Mouse (Mus musculus) limb, embryonic 15.5 days (tissue): ENCODE measurements around the gene Elovl6. TPM values are rescaled to one million over a fixed set of nuclear protein-coding genes. Genes with fewer than 3 reads are reported as not detected.
A peak's percentile ranks its signal among the peaks of the same experiment; 100 is the strongest.

Experiments
- ATAC-seq: fragments of 200-750 bp; cut with Nextera tagmentation; 2 replicates; pipeline ENCODE4 v1.8.0; 2017; ENCODE audit warnings: low read depth, moderate TSS enrichment; ENCODE audit not compliant: insufficient number of reproducible peaks, low FRiP score, low TSS enrichment
- H3K27ac ChIP-seq: fragments of 300-500 bp; sonication (generic); 2 replicates; pipeline ENCODE4 v1.5.1; 2015; ENCODE audit warnings: moderate library complexity, mild to moderate bottlenecking, inconsistent platforms
- H3K27me3 ChIP-seq: fragments of 300-500 bp; sonication (generic); 2 replicates; pipeline ENCODE4 v1.6.1; 2015; ENCODE audit warnings: inconsistent platforms
- H3K36me3 ChIP-seq: fragments of 300-500 bp; sonication (generic); 2 replicates; pipeline ENCODE4 v1.6.1; 2015; ENCODE audit warnings: inconsistent platforms
- H3K4me1 ChIP-seq: fragments of 300-500 bp; sonication (generic); 2 replicates; pipeline ENCODE4 v1.6.1; 2015; ENCODE audit warnings: inconsistent platforms
- H3K4me2 ChIP-seq: fragments of 300-500 bp; sonication (generic); 2 replicates; pipeline ENCODE4 v1.6.1; 2015; ENCODE audit warnings: mild to moderate bottlenecking, inconsistent platforms
- H3K4me3 ChIP-seq: fragments of 300-500 bp; sonication (generic); 2 replicates; pipeline ENCODE4 v1.5.1; 2015; ENCODE audit warnings: mild to moderate bottlenecking, inconsistent platforms
- H3K9ac ChIP-seq: fragments of 300-500 bp; sonication (generic); 2 replicates; pipeline ENCODE4 v1.6.1; 2015; ENCODE audit warnings: inconsistent platforms
- H3K9me3 ChIP-seq: fragments of 300-500 bp; sonication (generic); 2 replicates; pipeline ENCODE4 v1.6.1; 2016; ENCODE audit warnings: inconsistent platforms
- WGBS: fragments of 180-500 bp; shearing (Covaris S2); methylation state at CpG from one replicate; pipeline ENCODE4 v1.1.7; 2015; 5-methylcytosine and 5-hydroxymethylcytosine counted together
- polyA plus RNA-seq: library from polyadenylated mRNA; unstranded; fragments of >200 nt; fragmentation: Nextera tagmentation; extraction: Ambion mirVana; gene quantifications from 2 replicates; pipeline ENCODE4 v1.2.1, GENCODE M21; 2015

The Elovl6 gene
- polyA plus RNA-seq, 1 experiment from 2014 or later: 23.3 TPM

GRCm38 (mm10) chr3:129527046-129527445, 5.1 kb upstream of the Elovl6 start:
- no peaks in the 10 kb centered on the region for H3K27me3 ChIP-seq
- no peak for ATAC-seq
- no peak overlapping the region for H3K4me3 ChIP-seq
- WGBS: 88% methylated on average over 3 of the region's 3 CpGs
- no peaks in the 10 kb centered on the region for H3K36me3 ChIP-seq
- H3K9me3 ChIP-seq: no peaks in the 10 kb centered on the region
- no peak overlapping the region for H3K4me2 ChIP-seq
- peaks cover 4% of the 10 kb centered on the region; the same call in 1 of the 2 replicates for H3K4me1 ChIP-seq
- no peak overlapping the region for H3K27ac ChIP-seq
- no peak overlapping the region for H3K9ac ChIP-seq

- Histone ChIP-seq H3K4me1 (peaks cover 6% of the 10 kb centered on the region; the same call in 1 of the 2 replicates), H3K4me2 (no peak overlapping the region), H3K9ac (no peak overlapping the region), H3K27ac (no peak overlapping the region), H3K9me3 (no peaks in the 10 kb centered on the region), H3K36me3 (no peaks in the 10 kb centered on the region), H3K4me3 (no peak overlapping the region), H3K27me3 (no peaks in the 10 kb centered on the region)
- ATAC-seq: no peak
- WGBS: 74% methylated on average over 3 of the region's 3 CpGs
These were observed 2.8 kb upstream of the Elovl6 start for GRCm38 (mm10) chr3:129529311-129529710.

- Histone ChIP-seq H3K27ac (no peak overlapping the region), H3K4me2 (no peak overlapping the region), H3K9ac (no peak overlapping the region), H3K27me3 (no peaks in the 10 kb centered on the region), H3K9me3 (no peaks in the 10 kb centered on the region), H3K36me3 (no peaks in the 10 kb centered on the region), H3K4me1 (peaks cover 14% of the 10 kb centered on the region), H3K4me3 (no peak overlapping the region)
- 97% methylated on average over 6 of the region's 6 CpGs for WGBS
- ATAC-seq: no peak
These were observed 1.7 kb upstream of the Elovl6 start for GRCm38 (mm10) chr3:129530461-129530860.

- ATAC-seq: peak; percentile 27
- H3K36me3 ChIP-seq: no peaks in the 10 kb centered on the region
- WGBS: under 1% methylated on average over 40 of the region's 40 CpGs
These were observed 949 bp downstream of the Elovl6 start for GRCm38 (mm10) chr3:129532865-129533742.

GRCm38 (mm10) chr3:129533743-129534530, 1.8 kb downstream of the Elovl6 start:
- Histone ChIP-seq H3K4me2 (peak overlapping the region; percentile 67), H3K9ac (peak overlapping the region; percentile 94), H3K4me1 (peaks cover 23% of the 10 kb centered on the region), H3K9me3 (no peaks in the 10 kb centered on the region), H3K27me3 (no peaks in the 10 kb centered on the region), H3K27ac (peak overlapping the region; percentile 96), H3K36me3 (no peaks in the 10 kb centered on the region), H3K4me3 (peak overlapping the region; percentile 75)
- WGBS: under 1% methylated on average over 65 of the region's 74 CpGs
- ATAC-seq: peak; percentile 31; the same call in 1 of the 2 replicates

More at GRCm38 (mm10) chr3:129532865-129533742, 949 bp downstream of the Elovl6 start:
- Histone ChIP-seq H3K27ac (peak overlapping the region; percentile 96), H3K27me3 (no peaks in the 10 kb centered on the region), H3K9me3 (no peaks in the 10 kb centered on the region), H3K4me2 (peak overlapping the region; percentile 67), H3K4me3 (peak overlapping the region; percentile 75), H3K9ac (peak overlapping the region; percentile 94), H3K4me1 (peaks cover 20% of the 10 kb centered on the region)

GRCm38 (mm10) chr3:129535444-129535843, 3.3 kb downstream of the Elovl6 start:
- WGBS: 13% methylated on average over 6 of the region's 6 CpGs
- ATAC-seq: no peak
- no peak overlapping the region for H3K9ac ChIP-seq

GRCm38 (mm10) chr3:129536109-129536508, 4.0 kb downstream of the Elovl6 start:
- Histone ChIP-seq H3K36me3 (peaks cover 1% of the 10 kb centered on the region; the same call in 1 of the 2 replicates), H3K4me2 (peak overlapping the region; percentile 67), H3K27ac (peak overlapping the region; percentile 96), H3K27me3 (no peaks in the 10 kb centered on the region), H3K4me3 (peak overlapping the region; percentile 75), H3K9ac (no peak overlapping the region; the same call in 1 of the 2 replicates), H3K9me3 (no peaks in the 10 kb centered on the region), H3K4me1 (peaks cover 23% of the 10 kb centered on the region)
- WGBS: under 1% methylated on average over 11 of the region's 11 CpGs
- ATAC-seq: peak; percentile 92

More at GRCm38 (mm10) chr3:129535444-129535843, 3.3 kb downstream of the Elovl6 start:
- H3K27me3 ChIP-seq: no peaks in the 10 kb centered on the region
- peak overlapping the region; percentile 75 for H3K4me3 ChIP-seq
- peak overlapping the region; percentile 67 for H3K4me2 ChIP-seq
- H3K9me3 ChIP-seq: no peaks in the 10 kb centered on the region
- peaks cover 23% of the 10 kb centered on the region for H3K4me1 ChIP-seq
- H3K27ac ChIP-seq: peak overlapping the region; percentile 96
- no peaks in the 10 kb centered on the region for H3K36me3 ChIP-seq

GRCm38 (mm10) chr3:129537954-129538353, 5.8 kb downstream of the Elovl6 start:
- no peak for ATAC-seq
- 75% methylated on average over 5 of the region's 5 CpGs for WGBS
- no peak overlapping the region for H3K27ac ChIP-seq

GRCm38 (mm10) chr3:129540882-129541281, 8.7 kb downstream of the Elovl6 start:
- WGBS: 70% methylated on average over 2 of the region's 2 CpGs
- peaks cover 23% of the 10 kb centered on the region for H3K36me3 ChIP-seq
- H3K9ac ChIP-seq: no peak overlapping the region
- H3K27me3 ChIP-seq: no peaks in the 10 kb centered on the region
- ATAC-seq: no peak
- no peak overlapping the region for H3K4me3 ChIP-seq
- H3K4me2 ChIP-seq: no peak overlapping the region
- no peaks in the 10 kb centered on the region for H3K9me3 ChIP-seq
- H3K4me1 ChIP-seq: peaks cover 8% of the 10 kb centered on the region
- no peak overlapping the region for H3K27ac ChIP-seq

More at GRCm38 (mm10) chr3:129537954-129538353, 5.8 kb downstream of the Elovl6 start:
- H3K36me3 ChIP-seq: peaks cover 18% of the 10 kb centered on the region
- no peak overlapping the region for H3K4me2 ChIP-seq
- H3K4me1 ChIP-seq: peaks cover 17% of the 10 kb centered on the region
- H3K9ac ChIP-seq: no peak overlapping the region
- H3K4me3 ChIP-seq: no peak overlapping the region
- no peaks in the 10 kb centered on the region for H3K9me3 ChIP-seq
- no peaks in the 10 kb centered on the region for H3K27me3 ChIP-seq

- WGBS: 95% methylated on average over 11 of the region's 11 CpGs
- H3K9ac ChIP-seq: no peak overlapping the region
- H3K9me3 ChIP-seq: no peaks in the 10 kb centered on the region
- H3K36me3 ChIP-seq: peaks cover 23% of the 10 kb centered on the region
- no peak overlapping the region for H3K4me3 ChIP-seq
- no peaks in the 10 kb centered on the region for H3K27me3 ChIP-seq
- no peak for ATAC-seq
- no peak overlapping the region for H3K27ac ChIP-seq
- peaks cover 8% of the 10 kb centered on the region for H3K4me1 ChIP-seq
- no peak overlapping the region for H3K4me2 ChIP-seq
These were observed 9.3 kb downstream of the Elovl6 start for GRCm38 (mm10) chr3:129541456-129541855.

GRCm38 (mm10) chr3:129543376-129543775, 11.2 kb downstream of the Elovl6 start:
- Histone ChIP-seq H3K4me1 (0 out of 2 replicates have a peak, but pooled peaks cover 3% of the 10 kb centered on the region), H3K36me3 (peaks cover 23% of the 10 kb centered on the region), H3K27me3 (no peaks in the 10 kb centered on the region), H3K9ac (no peak overlapping the region), H3K27ac (no peak overlapping the region), H3K9me3 (no peaks in the 10 kb centered on the region), H3K4me2 (no peak overlapping the region), H3K4me3 (no peak overlapping the region)
- ATAC-seq: no peak
- WGBS: 93% methylated on average over 3 of the region's 3 CpGs
